Mouse (Mus musculus) limb, embryonic 12.5 days (tissue): ENCODE measurements around the gene Pnldc1. TPM values are rescaled to one million over a fixed set of nuclear protein-coding genes. Genes with fewer than 3 reads are reported as not detected.

ENCODE experiments used
- ATAC-seq: fragments of 200-750 bp; cut with Nextera tagmentation; 2 replicates; pipeline ENCODE4 v1.8.0; 2017; ENCODE audit warnings: low read depth, moderate TSS enrichment; ENCODE audit not compliant: insufficient number of reproducible peaks, insufficient read depth, low FRiP score, low TSS enrichment
- H3K27ac ChIP-seq: fragments of 300-500 bp; sonication (generic); 2 replicates; pipeline ENCODE4 v1.5.1; 2016; ENCODE audit warnings: mild to moderate bottlenecking, moderate library complexity
- H3K27me3 ChIP-seq: fragments of 300-500 bp; sonication (generic); 2 replicates; pipeline ENCODE4 v1.6.1; 2016; ENCODE audit warnings: mild to moderate bottlenecking, moderate library complexity
- H3K36me3 ChIP-seq: fragments of 300-500 bp; sonication (generic); 2 replicates; pipeline ENCODE4 v1.6.1; 2016; ENCODE audit warnings: mild to moderate bottlenecking, moderate library complexity
- H3K4me1 ChIP-seq: fragments of 300-500 bp; sonication (generic); replicated peaks from 2 replicates; pipeline ENCODE4 v1.6.1; 2016
- H3K4me2 ChIP-seq: fragments of 300-500 bp; sonication (generic); 2 replicates; pipeline ENCODE4 v1.6.1; 2016; ENCODE audit warnings: mild to moderate bottlenecking, moderate library complexity
- H3K4me3 ChIP-seq: fragments of 300-500 bp; sonication (generic); replicated peaks from 2 replicates; pipeline ENCODE4 v1.5.1; 2016; ENCODE audit warnings: mild to moderate bottlenecking
- H3K9ac ChIP-seq: fragments of 300-500 bp; sonication (generic); replicated peaks from 2 replicates; pipeline ENCODE4 v1.6.1; 2016; ENCODE audit warnings: mild to moderate bottlenecking, moderate library complexity
- H3K9me3 ChIP-seq: fragments of 300-500 bp; sonication (generic); 2 replicates; pipeline ENCODE4 v1.6.1; 2016; ENCODE audit warnings: mild to moderate bottlenecking, moderate library complexity
- WGBS: fragments of 180-500 bp; shearing (Covaris S2); methylation state at CpG from one replicate; pipeline ENCODE4 v1.1.7; 2016; 5-methylcytosine and 5-hydroxymethylcytosine counted together
- polyA plus RNA-seq: library from polyadenylated mRNA; unstranded; fragments of >200 nt; fragmentation: Nextera tagmentation; extraction: Ambion mirVana; gene quantifications from 2 replicates; pipeline ENCODE4 v1.2.1, GENCODE M21; 2016

Pnldc1 gene
- polyA plus RNA-seq, 1 experiment from 2014 or later, result 2.9 TPM

- Histone ChIP-seq H3K4me3 (no peak within 1 kb of the TSS), H3K4me1 (peaks cover 31% of the 10 kb centered on the region), H3K4me2 (no peak within 1 kb of the TSS), H3K9me3 (no peaks in the 10 kb centered on the region), H3K27ac (no peak within 1 kb of the TSS), H3K36me3 (no peaks in the 10 kb centered on the region), H3K27me3 (no peaks in the 10 kb centered on the region), H3K9ac (no peak within 1 kb of the TSS)
- no peak for ATAC-seq
- 72% methylated on average over 5 of the region's 5 CpGs for WGBS
Observed at GRCm38 (mm10) chr17:12875734-12876133, 34.3 kb downstream of the Pnldc1 start, which contains the start of gene Mrgprh. TSS of gene Mrgprh (plus strand) at chr17:12876034.

- Histone ChIP-seq H3K4me1 (peaks cover 57% of the 10 kb centered on the region), H3K36me3 (no peaks in the 10 kb centered on the region), H3K4me2 (peak overlapping the region; percentile 36), H3K9me3 (no peaks in the 10 kb centered on the region), H3K27me3 (no peaks in the 10 kb centered on the region), H3K9ac (no peak overlapping the region), H3K4me3 (0 out of 2 replicates have a peak overlapping the region, but pooled peaks have one; percentile 0), H3K27ac (peak overlapping the region; percentile 64; the same call in 1 of the 2 replicates)
- WGBS, result 21% methylated on average over 16 of the region's 16 CpGs
- peak; percentile 27; the same call in 1 of the 2 replicates for ATAC-seq
Observed at GRCm38 (mm10) chr17:12872275-12873028, 37.6 kb downstream of the Pnldc1 start.

GRCm38 (mm10) chr17:12868640-12869039 is 41.4 kb downstream of the Pnldc1 start:
- Histone ChIP-seq H3K9me3 (no peaks in the 10 kb centered on the region), H3K27me3 (no peaks in the 10 kb centered on the region), H3K9ac (peak overlapping the region; percentile 35; the same call in 1 of the 2 replicates), H3K4me3 (no peak overlapping the region), H3K36me3 (no peaks in the 10 kb centered on the region), H3K4me1 (peaks cover 57% of the 10 kb centered on the region), H3K4me2 (no peak overlapping the region), H3K27ac (peak overlapping the region; percentile 69)
- WGBS, result 12% methylated on average over 4 of the region's 4 CpGs
- ATAC-seq, result no peak

- 42% methylated on average over 2 of the region's 2 CpGs for WGBS
- no peak within 1 kb of the TSS for H3K4me3 ChIP-seq
- H3K9ac ChIP-seq, result peak within 1 kb of the TSS; percentile 35; the same call in 1 of the 2 replicates
- no peaks in the 10 kb centered on the region for H3K27me3 ChIP-seq
- H3K4me2 ChIP-seq, result 0 out of 2 replicates have a peak within 1 kb of the TSS, but pooled peaks have one; percentile 6
- no peak for ATAC-seq
- no peaks in the 10 kb centered on the region for H3K9me3 ChIP-seq
- peaks cover 51% of the 10 kb centered on the region for H3K4me1 ChIP-seq
- H3K27ac ChIP-seq, result peak within 1 kb of the TSS; percentile 69
- no peaks in the 10 kb centered on the region for H3K36me3 ChIP-seq
Observed at GRCm38 (mm10) chr17:12868043-12868442, 42.0 kb downstream of the Pnldc1 start, which contains the start of gene Mas1. TSS of gene Mas1 (minus strand) at chr17:12868143.

- ATAC-seq, result no peak
- H3K9ac ChIP-seq, result no peak overlapping the region
- H3K27ac ChIP-seq, result 0 out of 2 replicates have a peak overlapping the region, but pooled peaks have one; percentile 20
- no peaks in the 10 kb centered on the region for H3K27me3 ChIP-seq
- H3K4me1 ChIP-seq, result peaks cover 40% of the 10 kb centered on the region
- WGBS, result 78% methylated on average over 10 of the region's 10 CpGs
- H3K36me3 ChIP-seq, result no peaks in the 10 kb centered on the region
- H3K4me2 ChIP-seq, result no peak overlapping the region
- H3K4me3 ChIP-seq, result no peak overlapping the region
- no peaks in the 10 kb centered on the region for H3K9me3 ChIP-seq
Observed at GRCm38 (mm10) chr17:12866853-12867252, 43.2 kb downstream of the Pnldc1 start.

GRCm38 (mm10) chr17:12865407-12865806 is 44.6 kb downstream of the Pnldc1 start:
- H3K4me1 ChIP-seq, result peaks cover 27% of the 10 kb centered on the region
- H3K27ac ChIP-seq, result no peak overlapping the region
- ATAC-seq, result no peak
- no peaks in the 10 kb centered on the region for H3K27me3 ChIP-seq
- H3K36me3 ChIP-seq, result no peaks in the 10 kb centered on the region
- 78% methylated on average over 3 of the region's 3 CpGs for WGBS
- H3K4me2 ChIP-seq, result no peak overlapping the region
- H3K9ac ChIP-seq, result no peak overlapping the region
- no peaks in the 10 kb centered on the region for H3K9me3 ChIP-seq
- H3K4me3 ChIP-seq, result no peak overlapping the region

- no peak for ATAC-seq
- Histone ChIP-seq H3K9ac (no peak overlapping the region), H3K4me1 (peaks cover 15% of the 10 kb centered on the region)
Observed at GRCm38 (mm10) chr17:12864111-12864510, 45.9 kb downstream of the Pnldc1 start.

GRCm38 (mm10) chr17:12859006-12859520 is 51.0 kb downstream of the Pnldc1 start:
- Histone ChIP-seq H3K4me2 (no peak overlapping the region), H3K27ac (no peak overlapping the region), H3K4me1 (no peaks in the 10 kb centered on the region), H3K36me3 (no peaks in the 10 kb centered on the region), H3K27me3 (no peaks in the 10 kb centered on the region), H3K4me3 (no peak overlapping the region), H3K9ac (no peak overlapping the region), H3K9me3 (no peaks in the 10 kb centered on the region)
- no peak for ATAC-seq
- 84% methylated on average over 8 of the region's 8 CpGs for WGBS

More at GRCm38 (mm10) chr17:12864111-12864510, 45.9 kb downstream of the Pnldc1 start:
- H3K27me3 ChIP-seq, result no peaks in the 10 kb centered on the region
- H3K4me2 ChIP-seq, result no peak overlapping the region
- no peaks in the 10 kb centered on the region for H3K9me3 ChIP-seq
- H3K27ac ChIP-seq, result no peak overlapping the region
- no peaks in the 10 kb centered on the region for H3K36me3 ChIP-seq
- H3K4me3 ChIP-seq, result no peak overlapping the region

GRCm38 (mm10) chr17:12858072-12858471 is 52.0 kb downstream of the Pnldc1 start:
- Histone ChIP-seq H3K36me3 (no peaks in the 10 kb centered on the region), H3K27me3 (no peaks in the 10 kb centered on the region), H3K27ac (no peak overlapping the region), H3K4me1 (no peaks in the 10 kb centered on the region), H3K4me3 (no peak overlapping the region), H3K9me3 (no peaks in the 10 kb centered on the region), H3K9ac (no peak overlapping the region), H3K4me2 (no peak overlapping the region)
- 41% methylated on average over 4 of the region's 4 CpGs for WGBS
- no peak for ATAC-seq

GRCm38 (mm10) chr17:12857395-12857794 is 52.6 kb downstream of the Pnldc1 start:
- Histone ChIP-seq H3K27me3 (no peaks in the 10 kb centered on the region), H3K36me3 (no peaks in the 10 kb centered on the region), H3K9ac (no peak overlapping the region), H3K27ac (no peak overlapping the region), H3K4me3 (no peak overlapping the region), H3K4me2 (no peak overlapping the region), H3K4me1 (no peaks in the 10 kb centered on the region), H3K9me3 (no peaks in the 10 kb centered on the region)
- ATAC-seq, result no peak
- 47% methylated on average over 3 of the region's 3 CpGs for WGBS

- 93% methylated on average over 11 of the region's 11 CpGs for WGBS
- Histone ChIP-seq H3K9ac (no peak overlapping the region), H3K27ac (no peak overlapping the region), H3K27me3 (no peaks in the 10 kb centered on the region), H3K4me1 (no peaks in the 10 kb centered on the region), H3K4me2 (no peak overlapping the region), H3K36me3 (no peaks in the 10 kb centered on the region), H3K9me3 (no peaks in the 10 kb centered on the region), H3K4me3 (no peak overlapping the region)
- ATAC-seq, result no peak
Observed at GRCm38 (mm10) chr17:12854386-12854785, 55.6 kb downstream of the Pnldc1 start.
